Mouse (Mus musculus) B cell, adult (primary cell): ENCODE measurements around the gene C130026I21Rik. TPM values are rescaled to one million over a fixed set of nuclear protein-coding genes. Genes with fewer than 3 reads are reported as not detected.

Source experiments
- total RNA-seq: library from RNA; stranded (reverse); gene quantifications from 4 replicates; pipeline ENCODE4 v1.2.4, GENCODE M21; 2023; ENCODE audit not compliant: inconsistent age

C130026I21Rik gene
- 73.6 to 93.2 TPM (median 86.4 TPM) in 4 replicates for total RNA-seq

DNA sequence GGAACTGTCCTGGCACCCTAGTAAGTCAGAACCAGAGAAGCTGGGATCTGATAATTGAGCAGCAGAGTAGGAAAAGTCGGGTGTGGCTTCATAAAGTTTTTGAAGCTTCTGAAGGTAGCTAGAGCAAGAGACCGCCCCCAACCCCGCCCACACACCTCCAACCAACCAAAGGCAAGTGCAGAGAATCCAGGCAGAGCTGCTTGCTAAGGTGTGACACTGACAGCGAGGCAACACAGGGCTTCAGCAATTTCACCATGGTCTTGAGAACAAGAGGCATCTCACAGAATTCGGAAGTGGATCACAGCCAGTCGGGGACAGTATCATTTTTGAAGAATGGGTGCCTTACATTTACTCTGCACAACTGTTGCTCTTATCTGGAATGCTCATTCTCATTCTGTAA is at the start of gene C130026I21Rik:
Gene C130026I21Rik, minus strand, starts transcription at position 101 of the 400 bp plus-strand sequence.

DNA sequence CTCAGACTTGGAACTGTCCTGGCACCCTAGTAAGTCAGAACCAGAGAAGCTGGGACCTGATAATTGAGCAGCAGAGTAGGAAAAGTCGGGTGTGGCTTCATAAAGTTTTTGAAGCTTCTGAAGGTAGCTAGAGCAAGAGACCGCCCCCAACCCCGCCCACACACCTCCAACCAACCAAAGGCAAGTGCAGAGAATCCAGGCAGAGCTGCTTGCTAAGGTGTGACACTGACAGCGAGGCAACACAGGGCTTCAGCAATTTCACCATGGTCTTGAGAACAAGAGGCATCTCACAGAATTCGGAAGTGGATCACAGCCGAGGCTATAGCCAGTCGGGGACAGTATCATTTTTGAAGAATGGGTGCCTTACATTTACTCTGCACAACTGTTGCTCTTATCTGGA is 160.6 kb downstream of the C130026I21Rik start, which contains the start of gene A530032D15Rik:
Gene A530032D15Rik, minus strand, starts transcription at position 101 of the 400 bp plus-strand sequence.

DNA sequence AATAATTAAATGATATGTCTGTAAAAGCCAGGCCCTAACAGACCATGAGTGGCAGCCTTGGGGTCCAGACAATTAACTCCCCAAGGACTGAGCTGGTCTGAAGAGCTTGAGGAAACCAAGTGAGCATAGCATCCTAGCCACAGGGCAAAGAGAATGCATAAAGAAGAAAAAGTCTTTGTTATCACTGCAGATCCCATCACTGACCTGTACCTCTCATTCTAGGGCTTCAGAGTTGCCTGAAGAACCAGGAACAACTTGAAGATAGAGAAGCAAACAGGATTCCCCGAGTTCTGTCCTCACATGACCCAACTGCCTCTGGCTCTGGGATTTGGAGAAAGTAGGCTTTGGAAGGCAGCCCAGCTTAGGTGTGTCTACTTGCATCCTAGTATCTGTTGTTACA is 170.5 kb downstream of the C130026I21Rik start, which contains the start of gene Gm10553:
Gene Gm10553, plus strand, starts transcription at position 301 of the 400 bp plus-strand sequence.

Other genes starting within 250 kb of the C130026I21Rik start
- not detected in 4 replicates for gene Gm10553, start 170.4 kb downstream of the C130026I21Rik start, total RNA-seq
- gene A530032D15Rik, start 160.7 kb downstream of the C130026I21Rik start, total RNA-seq = 27.6 to 34.5 TPM (median 31.8 TPM) in 4 replicates